Mouse (Mus musculus) left cerebral cortex, postnatal 36 days (tissue): ENCODE data around the gene Aftph. TPM values are rescaled to one million over a fixed set of nuclear protein-coding genes. Genes with fewer than 3 reads are reported as not detected.
"Not testable (repeated sequence)": the region's sequence is repeated elsewhere in the genome, so short reads cannot be mapped to it uniquely, and the experiment has no call there.

Experiments used
- DNase-seq, 2 experiments: peaks; one replicate each; pipeline ENCODE4 v3.0.0; 2021 to 2022; ENCODE audit warnings: low spot score in 2 of 2, mixed read lengths in 1 of 2
- intact Hi-C: fragments of 180-260 bp; cut with DNase I; formaldehyde crosslinking; loops from one replicate; pipeline ENCODE4 v1.15.1; 2025
- total RNA-seq, 2 experiments: library from RNA; stranded (reverse); gene quantifications; 2 replicates each; pipeline ENCODE4 v1.2.3; 2021

Aftph gene
- total RNA-seq, result 10 to 100 TPM; 77.8 to 87.6 TPM

GRCm38 (mm10) chr11:20741201-20742100 lies at the start of gene Aftph:
TSS of gene Aftph (minus strand) at chr11:20741589.
- intact Hi-C loops, result loop anchor here (5.0 kb wide), 1 partner anchor 199 kb away; the partner anchor contains the start of gene Sertad2
- DNase-seq, result peak; percentile 97

GRCm38 (mm10) chr11:20789015-20789414 lies 47.6 kb upstream of the Aftph start:
- DNase-seq, result no peak
- intact Hi-C loops, result no loop called here

- DNase-seq, result no peak
- intact Hi-C loops, result no loop called here
Observed at GRCm38 (mm10) chr11:20788070-20788469, 46.7 kb upstream of the Aftph start.

- intact Hi-C loops, result no loop called here
- DNase-seq, result no peak
Observed at GRCm38 (mm10) chr11:20786191-20786590, 44.8 kb upstream of the Aftph start.

GRCm38 (mm10) chr11:20785186-20785585 lies 43.8 kb upstream of the Aftph start:
- intact Hi-C loops, result no loop called here
- no peak for DNase-seq

- DNase-seq, result no peak
- intact Hi-C loops, result no loop called here
Observed at GRCm38 (mm10) chr11:20784776-20785175, 43.4 kb upstream of the Aftph start.

- intact Hi-C loops, result no loop called here
- no peak for DNase-seq
Observed at GRCm38 (mm10) chr11:20783467-20783866, 42.1 kb upstream of the Aftph start.

GRCm38 (mm10) chr11:20782620-20783019 lies 41.2 kb upstream of the Aftph start:
- intact Hi-C loops, result no loop called here

GRCm38 (mm10) chr11:20780312-20780711 lies 38.9 kb upstream of the Aftph start:
- intact Hi-C loops, result no loop called here

More at GRCm38 (mm10) chr11:20782620-20783019, 41.2 kb upstream of the Aftph start:
- no peak for DNase-seq

GRCm38 (mm10) chr11:20778861-20779563 lies 37.6 kb upstream of the Aftph start:
- DNase-seq, result no peak
- intact Hi-C loops, result no loop called here

More at GRCm38 (mm10) chr11:20780312-20780711, 38.9 kb upstream of the Aftph start:
- DNase-seq, result no peak

- intact Hi-C loops, result no loop called here
- DNase-seq, result no peak
Observed at GRCm38 (mm10) chr11:20778298-20778697, 36.9 kb upstream of the Aftph start.

GRCm38 (mm10) chr11:20776668-20777067 lies 35.3 kb upstream of the Aftph start:
- intact Hi-C loops, result no loop called here
- DNase-seq, result no peak

GRCm38 (mm10) chr11:20772642-20773041 lies 31.3 kb upstream of the Aftph start:
- intact Hi-C loops, result no loop called here
- DNase-seq, result no peak

GRCm38 (mm10) chr11:20771827-20772226 lies 30.4 kb upstream of the Aftph start:
- intact Hi-C loops, DNase-seq: not testable (repeated sequence)

GRCm38 (mm10) chr11:20761984-20762383 lies 20.6 kb upstream of the Aftph start:
- intact Hi-C loops, DNase-seq: not testable (repeated sequence)

GRCm38 (mm10) chr11:20750573-20750972 lies 9.2 kb upstream of the Aftph start:
- no peak for DNase-seq
- intact Hi-C loops, result no loop called here

GRCm38 (mm10) chr11:20743353-20743752 lies 2.0 kb upstream of the Aftph start:
- intact Hi-C loops, result loop anchor here (5.0 kb wide), 1 partner anchor 201 kb away; the partner anchor contains the start of gene Sertad2

GRCm38 (mm10) chr11:20742361-20742897 lies 1.0 kb upstream of the Aftph start:
- intact Hi-C loops, result loop anchor here (5.0 kb wide), 1 partner anchor 200 kb away; the partner anchor contains the start of gene Sertad2

More at GRCm38 (mm10) chr11:20743353-20743752, 2.0 kb upstream of the Aftph start:
- no peak for DNase-seq

GRCm38 (mm10) chr11:20740481-20741200 lies 748 bp downstream of the Aftph start:
- intact Hi-C loops, result loop anchor here (5.0 kb wide), 1 partner anchor 198 kb away; the partner anchor contains the start of gene Sertad2

More at GRCm38 (mm10) chr11:20742361-20742897, 1.0 kb upstream of the Aftph start:
- DNase-seq, result peak; percentile 21 to 43

More at GRCm38 (mm10) chr11:20740481-20741200, 748 bp downstream of the Aftph start:
- peak in 1 of 2 experiments; percentile 71 for DNase-seq
